Mouse (Mus musculus) gastrocnemius, postnatal 25 days (tissue): ENCODE results near the gene Igsf9. TPM values are rescaled to one million over a fixed set of nuclear protein-coding genes. Genes with fewer than 3 reads are reported as not detected.

Experiments
- DNase-seq: peaks from one replicate; pipeline ENCODE4 v3.0.0; 2022
- total RNA-seq, 2 experiments: library from RNA; stranded (reverse); gene quantifications; 1 replicate in 1 of 2; 2 replicates in 1 of 2; pipeline ENCODE4 v1.2.3; 2021

The Igsf9 gene
- total RNA-seq, 2 experiments from 2014 or later = 0.19 TPM; not detected in 1

- no peak for DNase-seq
These were observed 36.4 kb downstream of the Igsf9 start for GRCm38 (mm10) chr1:172518013-172518412.

DNA sequence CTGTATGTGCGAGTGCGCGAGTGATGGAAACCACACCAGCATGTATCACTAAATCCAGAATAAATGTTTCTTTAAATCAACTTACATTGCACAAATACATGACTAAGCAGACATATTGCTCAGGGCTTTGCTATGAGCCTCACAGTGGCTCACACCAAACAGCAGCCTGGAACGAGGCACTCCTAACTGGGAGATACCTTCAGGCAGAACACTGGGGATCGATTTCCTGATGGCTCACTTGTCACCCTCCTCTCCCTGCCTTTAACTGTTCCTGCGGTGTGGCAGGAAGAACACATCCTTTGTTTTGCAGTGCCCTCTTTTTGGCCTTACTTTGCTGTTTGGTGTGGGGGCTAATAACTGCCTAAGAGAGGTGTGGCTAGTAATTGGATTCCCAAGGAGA, 38.1 kb downstream of the Igsf9 start:
- DNase-seq = no peak

DNA sequence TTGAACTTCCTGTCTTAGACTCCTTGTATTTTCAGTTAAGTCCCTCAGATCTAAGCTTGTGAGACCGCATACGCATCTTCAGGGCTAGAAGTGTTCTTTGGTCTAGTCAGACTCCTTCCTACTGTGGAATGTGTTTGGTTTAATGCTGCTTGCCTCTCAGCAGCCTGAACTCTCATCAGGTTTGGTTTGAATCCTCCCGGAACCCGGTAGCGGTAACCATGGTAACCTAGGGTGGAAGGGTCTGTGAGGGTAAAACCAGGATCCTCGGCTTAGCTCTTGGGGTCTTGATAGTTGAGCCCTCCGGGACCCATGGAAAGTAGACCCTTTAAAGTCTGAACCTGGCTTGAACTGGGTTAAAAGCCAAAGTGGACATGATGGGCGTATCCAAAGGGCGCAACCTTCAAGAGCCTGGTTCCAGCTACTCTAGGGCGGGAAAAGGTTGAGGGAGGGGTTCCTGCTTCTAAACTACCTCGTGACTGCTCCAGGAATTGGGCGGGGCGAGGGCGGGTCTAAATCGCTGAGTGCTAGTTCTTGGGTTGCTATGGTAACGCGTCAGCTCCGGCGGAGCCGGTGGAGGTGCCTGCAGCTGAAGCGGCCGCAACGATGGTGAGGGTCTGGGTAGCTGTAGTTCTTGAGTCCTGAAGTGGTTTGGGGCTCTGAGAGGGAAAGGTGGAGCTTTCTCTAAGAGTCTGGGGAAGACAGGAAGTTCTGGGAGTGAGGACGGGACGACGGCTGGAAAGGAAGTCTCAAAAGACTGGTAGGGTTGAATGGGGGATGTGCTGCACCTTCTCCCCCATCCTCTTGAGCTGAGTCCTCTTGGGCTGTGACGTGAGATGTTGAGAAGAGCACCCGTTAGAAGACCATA, 39.2 kb downstream of the Igsf9 start, which contains the start of gene Cfap45:
Gene Cfap45, plus strand, starts transcription at position 226 of the 865 bp plus-strand sequence.
- DNase-seq = peak; percentile 83

DNA sequence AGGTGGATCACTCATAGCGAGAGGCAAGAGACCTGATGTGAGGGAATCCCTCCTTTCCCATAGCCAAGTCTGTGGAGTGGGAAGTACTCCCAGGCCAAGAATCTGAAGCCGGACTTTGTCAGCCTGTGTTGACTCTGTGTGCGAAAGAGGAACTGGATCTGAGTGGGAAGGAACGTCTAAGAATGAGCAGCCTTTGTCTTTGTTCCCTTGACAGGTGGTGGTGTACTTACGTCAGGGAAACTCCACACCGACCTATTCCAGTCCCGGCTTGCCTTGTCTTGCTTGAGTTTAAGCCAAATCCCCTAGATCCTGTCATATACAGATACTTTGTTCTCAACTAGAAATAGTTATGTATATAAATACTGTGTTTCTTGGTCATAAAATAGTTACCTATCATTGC, 40.9 kb downstream of the Igsf9 start:
- no peak for DNase-seq

GRCm38 (mm10) chr1:172523699-172524101, 42.1 kb downstream of the Igsf9 start:
- no peak for DNase-seq

- peak; percentile 51 for DNase-seq
These were observed 43.6 kb downstream of the Igsf9 start for GRCm38 (mm10) chr1:172525027-172525764.

GRCm38 (mm10) chr1:172525971-172526370, 44.4 kb downstream of the Igsf9 start:
- no peak for DNase-seq

- no peak for DNase-seq
These were observed 44.9 kb downstream of the Igsf9 start for GRCm38 (mm10) chr1:172526380-172527081.

- DNase-seq = no peak
These were observed 45.8 kb downstream of the Igsf9 start for GRCm38 (mm10) chr1:172527431-172527830.

DNA sequence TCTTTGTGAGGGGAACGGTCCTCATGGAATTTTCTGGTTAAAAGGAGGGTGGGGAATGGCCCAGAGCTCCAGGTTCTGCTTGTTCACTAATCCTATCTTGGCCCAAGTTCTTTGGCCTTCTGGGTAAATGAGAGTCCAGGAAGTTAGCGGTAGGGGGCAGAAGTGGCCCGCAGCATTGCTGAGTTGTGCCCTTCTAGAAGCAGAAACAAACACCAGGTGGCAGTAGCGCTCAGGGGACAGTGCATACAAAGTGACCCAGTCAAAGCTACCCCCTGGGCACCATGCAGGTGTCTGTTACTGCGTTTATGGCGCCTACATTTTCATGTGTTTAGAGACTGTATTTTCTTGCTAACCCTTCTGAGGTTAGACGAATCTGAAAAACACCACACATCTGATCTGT, 47.1 kb downstream of the Igsf9 start:
- peak; percentile 78 for DNase-seq

DNA sequence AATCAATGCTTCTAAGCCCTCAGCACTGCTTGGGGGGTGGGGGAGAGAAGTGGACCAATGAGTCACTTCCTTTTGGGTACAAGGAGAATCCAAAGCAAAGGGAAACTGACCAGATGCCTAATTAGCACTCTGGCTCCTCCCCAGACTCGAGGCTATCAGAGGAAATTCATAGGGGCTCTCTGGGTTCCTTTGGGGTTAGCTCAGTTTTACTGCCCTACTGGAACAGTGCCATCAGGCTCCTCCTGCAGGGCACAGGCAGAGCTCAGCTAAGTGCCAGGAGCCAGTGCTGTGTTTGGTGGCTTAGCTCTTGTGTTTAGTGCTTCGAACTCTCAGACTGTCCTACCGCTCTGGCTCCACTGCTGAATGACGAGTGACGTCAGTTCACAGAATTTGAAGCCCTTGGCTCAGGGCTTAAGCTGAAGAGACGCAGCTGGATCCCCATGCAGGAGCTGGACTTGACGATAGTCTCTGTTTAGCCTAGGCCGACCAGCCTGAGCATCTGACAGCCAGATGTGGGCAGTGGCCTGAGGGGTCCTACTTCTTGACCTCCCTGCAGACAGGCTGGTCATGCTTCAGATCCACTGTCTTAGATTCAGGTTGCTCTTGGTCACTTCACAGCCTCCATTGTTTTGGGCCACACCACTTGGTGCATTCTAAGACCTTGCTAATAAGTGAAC, 49.1 kb downstream of the Igsf9 start:
- DNase-seq = no peak

GRCm38 (mm10) chr1:172532551-172532950, 51.0 kb downstream of the Igsf9 start:
- DNase-seq = no peak

- no peak for DNase-seq
These were observed 53.5 kb downstream of the Igsf9 start for GRCm38 (mm10) chr1:172535116-172535515.

DNA sequence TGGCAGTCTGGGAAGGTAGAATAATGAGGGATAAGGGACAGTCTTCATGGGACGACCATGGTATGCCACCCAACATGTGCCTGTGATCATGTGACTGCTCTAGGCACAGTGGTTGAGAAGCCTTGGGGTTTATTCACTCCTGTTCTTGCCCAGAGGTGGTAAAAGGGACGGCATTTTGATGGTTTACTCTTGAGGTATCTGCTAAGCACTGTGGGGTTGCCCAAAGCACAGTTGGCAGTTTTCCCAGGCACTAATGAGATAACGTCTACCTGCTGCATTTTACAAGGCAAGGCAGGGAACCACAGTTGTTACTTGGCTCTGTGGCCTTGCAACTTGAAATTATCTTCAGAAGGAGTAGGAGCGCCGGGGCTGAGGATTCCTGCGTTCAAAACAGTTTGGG, 58.2 kb downstream of the Igsf9 start:
- no peak for DNase-seq

- no peak for DNase-seq
These were observed 58.8 kb downstream of the Igsf9 start for GRCm38 (mm10) chr1:172540283-172540820.

DNA sequence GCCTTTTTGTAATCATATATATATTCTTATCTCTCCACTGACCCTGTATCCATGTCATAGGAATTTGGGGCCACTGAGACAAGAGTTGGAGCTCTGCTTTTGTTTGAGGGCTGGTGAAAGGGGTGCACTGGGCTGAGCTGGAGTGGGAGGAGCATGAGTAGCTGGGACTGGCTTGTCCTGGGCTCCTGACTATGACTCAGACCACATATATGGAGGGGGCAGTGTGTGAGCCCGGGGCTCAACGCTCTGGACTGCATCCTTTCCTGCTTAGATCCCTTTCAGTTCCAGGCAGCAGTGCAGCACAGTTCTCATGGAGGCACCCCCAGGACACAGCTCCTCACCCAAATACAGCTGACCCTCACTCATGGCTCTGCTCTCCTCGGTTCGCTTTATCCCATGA, 64.5 kb downstream of the Igsf9 start:
- DNase-seq = no peak

Other genes starting within 250 kb of the Igsf9 start
- under 1 TPM; 0.59 to 0.88 TPM for gene Atp1a4, start 223.4 kb upstream of the Igsf9 start, total RNA-seq
- 10 to 100 TPM in 1 of 2 experiments, 1 to 10 TPM in 1; 9.2 to 10.7 TPM for gene Igsf8, start 220.1 kb upstream of the Igsf9 start, total RNA-seq
- 1,000 to 10,000 TPM; 1,026 to 1,397 TPM for gene Atp1a2, start 183.7 kb upstream of the Igsf9 start, total RNA-seq
- gene Kcnj9, start 152.5 kb upstream of the Igsf9 start, total RNA-seq = not detected
- gene Kcnj10, start 140.6 kb upstream of the Igsf9 start, total RNA-seq = under 1 TPM; 0.08 to 0.13 TPM
- gene Pigm, start 105.2 kb upstream of the Igsf9 start, total RNA-seq = 1 to 10 TPM; 3.4 to 3.6 TPM
- under 1 TPM; 0.20 to 0.35 TPM for gene Slamf9, start 6.4 kb upstream of the Igsf9 start, total RNA-seq
- 10 to 100 TPM; 24.8 to 33.7 TPM for gene Tagln2, start 18.3 kb downstream of the Igsf9 start, total RNA-seq
- gene Cfap45, start 39.0 kb downstream of the Igsf9 start, total RNA-seq = not detected
- gene Vsig8, start 74.2 kb downstream of the Igsf9 start, total RNA-seq = not detected
- gene Slamf8, start 108.8 kb downstream of the Igsf9 start, total RNA-seq = under 1 TPM in 1 of 2 experiments, not detected in 1; 0.21 TPM
- gene Fcrl6, start 120.8 kb downstream of the Igsf9 start, total RNA-seq = not detected
- 10 to 100 TPM; 25.2 to 30.2 TPM for gene Dusp23, start 151.2 kb downstream of the Igsf9 start, total RNA-seq
- not detected for gene Crp, start 216.3 kb downstream of the Igsf9 start, total RNA-seq